Mouse (Mus musculus) CD4-positive naive resting alpha-beta T cell, adult 57 days (primary cell): ENCODE results near the gene Nmu. TPM values are rescaled to one million over a fixed set of nuclear protein-coding genes. Genes with fewer than 3 reads are reported as not detected.

Experiments
- total RNA-seq: library from RNA; stranded (reverse); gene quantifications from one replicate; pipeline ENCODE4 v1.2.4, GENCODE M21; 2023

Nmu gene
- not detected for total RNA-seq

GRCm38 (mm10) chr5:76363453-76364104, at the start of gene Nmu:
Gene Nmu, minus strand, starts transcription at chr5:76363788.

GRCm38 (mm10) chr5:76330953-76331352, 32.6 kb downstream of the Nmu start, which contains the start of gene Pdcl2:
Gene Pdcl2, minus strand, starts transcription at chr5:76331156.

DNA sequence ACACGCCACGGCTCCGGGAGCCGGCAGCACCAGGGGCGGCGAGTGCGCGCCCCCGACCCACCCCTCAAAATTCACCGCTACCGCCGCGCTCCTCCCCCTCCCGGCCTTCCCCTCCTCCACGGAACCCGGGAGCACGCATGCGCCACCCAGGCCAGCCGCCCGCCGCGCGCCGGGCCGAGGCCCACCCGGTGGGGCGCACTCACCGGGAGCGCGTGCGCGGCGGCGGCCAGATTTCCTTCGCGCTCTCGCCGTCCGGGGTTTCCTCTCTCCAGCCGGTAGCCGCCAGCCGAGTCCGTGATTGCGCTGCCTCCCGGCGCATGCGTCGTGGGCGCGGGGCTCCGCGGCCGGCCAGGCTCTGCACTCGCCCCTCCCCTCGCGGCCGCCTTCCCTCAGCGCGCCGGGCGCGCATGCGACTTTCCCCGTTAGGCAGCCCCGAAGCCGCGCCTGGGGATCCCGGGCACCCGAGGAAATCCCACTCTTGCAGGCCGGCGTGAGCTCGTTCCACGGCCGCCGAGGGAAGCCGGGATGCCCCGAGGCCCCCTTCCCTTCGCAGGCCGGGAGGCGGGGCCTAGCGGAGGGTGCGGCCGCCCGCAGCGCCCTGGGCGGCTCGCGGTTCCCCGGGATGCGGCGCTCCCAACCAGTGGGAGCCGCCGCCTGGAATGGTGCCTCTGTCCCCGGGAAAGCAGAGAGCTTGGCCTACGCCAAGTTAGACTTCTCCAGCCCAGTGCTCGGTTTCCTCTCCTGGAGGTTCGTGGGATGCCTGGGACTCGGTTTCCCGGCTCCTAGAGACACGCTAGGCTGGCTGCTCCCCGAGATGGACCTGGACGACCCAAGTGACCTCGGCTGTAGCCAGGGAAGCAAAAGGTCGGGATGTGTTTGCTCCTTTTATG, 58.9 kb downstream of the Nmu start, which contains the start of gene Clock:
Gene Clock (minus strand): TSS at position 341 of the 890 bp plus-strand sequence.

Other genes with a start within 250 kb of the Nmu start
- 39.2 TPM for gene Srd5a3, start 223.5 kb downstream of the Nmu start, total RNA-seq
- 31.1 TPM for gene Tmem165, start 179.9 kb downstream of the Nmu start, total RNA-seq
- gene Clock, start 59.0 kb downstream of the Nmu start, total RNA-seq, result 19.8 TPM
- not detected for gene Pdcl2, start 32.6 kb downstream of the Nmu start, total RNA-seq
- not detected for gene Gm7271, start 120.3 kb upstream of the Nmu start, total RNA-seq
- gene Exoc1, start 165.5 kb upstream of the Nmu start, total RNA-seq, result 58.6 TPM
- 18.1 TPM for gene Cep135, start 224.9 kb upstream of the Nmu start, total RNA-seq